Mouse (Mus musculus): ENCODE data around the gene Dgkg.

GRCm38 (mm10) chr16:22689622-22690021, 32.6 kb upstream of the Dgkg start:
- no peak for TF ChIP-seq CTCF (IDR thresholded peaks at IDR 0.05; ENCODE audit: insufficient read depth, low read depth, low read length)
- TF ChIP-seq POLR2A (IDR thresholded peaks at IDR 0.05; ENCODE audit: insufficient read depth, low read depth, low read length): no peak

Data from olfactory bulb, adult 2 months (tissue).